ENCODE assay signal across 22 mouse cellular contexts in the genomic region with DNA sequence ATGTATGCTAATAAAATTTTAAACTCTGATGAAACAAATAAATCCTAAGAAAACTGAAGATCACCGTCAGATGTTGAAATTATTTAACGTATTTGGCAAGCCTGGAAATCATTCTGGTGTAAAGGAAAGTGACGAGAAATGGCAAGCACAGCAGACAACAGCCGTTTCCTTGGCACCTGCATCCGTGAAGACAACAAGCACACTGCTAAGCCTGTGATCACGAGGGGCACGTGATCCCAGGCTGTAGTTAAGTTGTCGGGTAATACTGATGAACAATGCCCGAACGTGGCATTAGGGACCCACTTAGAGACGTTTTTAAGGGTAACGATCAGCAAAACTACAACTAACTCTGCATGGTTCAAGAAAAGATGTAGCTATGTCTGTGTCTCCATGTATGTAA. TPM values are rescaled to one million over a fixed set of nuclear protein-coding genes. Genes with fewer than 3 reads are reported as not detected.
DNase-seq lines count a peak whose midpoint lies in the region; ATAC-seq and TF ChIP-seq lines count a peak whose summit lies in the region.
"Had no signal": no experiment of that assay in that cellular context is flagged by ENCODE, and none has a peak within 500 bp of the region (broad histone marks: within the 10 kb centered on the region; RNA-seq: fewer than 3 reads in every experiment).

No protein-coding gene starts in this region.

- no peaks in the 10 kb centered on the region for H3K36me3 ChIP-seq in midbrain, postnatal 0 days (ENCODE audit: insufficient read depth, low read length)
- H3K36me3 ChIP-seq: embryonic facial prominence, embryonic 12.5 days; limb, embryonic 12.5 days had no signal

- H3K4me3 ChIP-seq in midbrain, postnatal 0 days (ENCODE audit: low read depth, low read length): no peak overlapping the region
- H3K4me3 ChIP-seq: embryonic facial prominence, embryonic 12.5 days; limb, embryonic 12.5 days; myocyte had no signal

- 49% methylated on average over 12 of the region's 12 CpGs for WGBS in midbrain, postnatal 0 days

- H3K9ac ChIP-seq in midbrain, postnatal 0 days (replicated peaks; ENCODE audit: low read length, poor library complexity, severe bottlenecking): no peak overlapping the region
- H3K9ac ChIP-seq: embryonic facial prominence, embryonic 12.5 days; limb, embryonic 12.5 days; liver, postnatal 0 days had no signal

- H3K27me3 ChIP-seq in midbrain, postnatal 0 days (ENCODE audit: insufficient read depth, low read length): no peaks in the 10 kb centered on the region
- H3K27me3 ChIP-seq: embryonic facial prominence, embryonic 12.5 days; limb, embryonic 12.5 days had no signal

- intact Hi-C loops in heart, postnatal 36 days (cut with DNase I): no loop called here
- intact Hi-C loops in left cerebral cortex, postnatal 4 days (cut with DNase I): no loop called here

- no peak for TF ChIP-seq CTCF in midbrain, postnatal 0 days (IDR thresholded peaks at IDR 0.05)

- ATAC-seq in midbrain, postnatal 0 days (ENCODE audit: low FRiP score): no peak
- ATAC-seq: activated CD4-positive, CD25-positive, alpha-beta regulatory T cell, adult 4 months; liver, postnatal 0 days; lung, postnatal 0 days had no signal

- H3K9me3 ChIP-seq in midbrain, postnatal 0 days (ENCODE audit: low read length): no peaks in the 10 kb centered on the region
- H3K9me3 ChIP-seq: embryonic facial prominence, embryonic 12.5 days; limb, embryonic 12.5 days had no signal

- no peaks in the 10 kb centered on the region for H3K4me1 ChIP-seq in midbrain, postnatal 0 days (ENCODE audit: insufficient read depth, low read length)
- H3K4me1 ChIP-seq: embryonic facial prominence, embryonic 12.5 days; limb, embryonic 12.5 days had no signal

- peak; percentile 66 to 69 for DNase-seq in cerebellum, postnatal 10 days
- DNase-seq in cerebellum, postnatal 25 days: no peak
- peak; percentile 12 for DNase-seq in heart, adult 11 months
- no peak for DNase-seq in heart, postnatal 36 days
- peak; percentile 32 for DNase-seq in left cerebral cortex, postnatal 4 days
- no peak for DNase-seq in left cerebral cortex, adult 11 months (ENCODE audit: low spot score)
- peak; percentile 49 for DNase-seq in midbrain, postnatal 0 days (ENCODE audit: low spot score)
- no peak for DNase-seq in kidney, adult 9 months
- DNase-seq: adrenal gland, adult 8-10 months; cerebellum, adult 9-10 months; gastrocnemius, postnatal 36 days; kidney, adult 2 months; kidney, postnatal 10 days; liver, postnatal 0 days had no signal

- no peak overlapping the region for H3K27ac ChIP-seq in midbrain, postnatal 0 days (ENCODE audit: low read depth, low read length)
- H3K27ac ChIP-seq: embryonic facial prominence, embryonic 12.5 days; limb, embryonic 12.5 days; macrophage; stomach, postnatal 0 days had no signal

- H3K4me2 ChIP-seq in midbrain, postnatal 0 days (ENCODE audit: low read depth, low read length, poor library complexity, severe bottlenecking): peak overlapping the region; percentile 33
- H3K4me2 ChIP-seq: embryonic facial prominence, embryonic 12.5 days; limb, embryonic 12.5 days; liver, embryonic 11.5 days had no signal

RNA-seq across cellular contexts. Expression of a gene that starts 18.4 kb away (rescaled TPM):
- under 1 TPM; 0.69 to 0.76 TPM for total RNA-seq in heart, postnatal 36 days (2021)
- total RNA-seq in left cerebral cortex, postnatal 4 days (2021): 100 to 1,000 TPM in 1 of 2 experiments, 10 to 100 TPM in 1; 99.9 to 101 TPM
- 45.7 and 52.0 TPM in 2 replicates for total RNA-seq in midbrain, postnatal 0 days (2014; rRNA removed)
- polyA plus RNA-seq in midbrain, postnatal 0 days (2015; fragmentation: Nextera tagmentation; extraction: Ambion mirVana): 9.2 and 9.8 TPM in 2 replicates
- polyA plus RNA-seq: activated CD4-positive, CD25-positive, alpha-beta regulatory T cell, adult 4 months; macrophage had no signal

Comparison
In these comparisons a context has a peak if more than half of its experiments do, and no peak if none do; other contexts are left out.
1. DNase-seq: peak in cerebellum, postnatal 10 days (2 of 2), heart, adult 11 months (single experiment), left cerebral cortex, postnatal 4 days (single experiment) and midbrain, postnatal 0 days (single experiment); none in cerebellum, postnatal 25 days (0 of 2), heart, postnatal 36 days (0 of 2), left cerebral cortex, adult 11 months (single experiment) and kidney, adult 9 months (single experiment).
2. RNA of a gene that starts 18.4 kb away (total RNA-seq): 99.9 to 101 TPM in left cerebral cortex, postnatal 4 days and 45.7 to 52.0 TPM in midbrain, postnatal 0 days; 0.69 to 0.76 TPM in heart, postnatal 36 days; every median in the first group is over 10 times any median in the second.